Mouse (Mus musculus) neural tube, embryonic 11.5 days (tissue): ENCODE measurements around the gene Siglece. TPM values are rescaled to one million over a fixed set of nuclear protein-coding genes. Genes with fewer than 3 reads are reported as not detected.
"Not testable (repeated sequence)": the region's sequence is repeated elsewhere in the genome, so short reads cannot be mapped to it uniquely, and the experiment has no call there.

Source experiments
- ATAC-seq: fragments of 200-750 bp; cut with Nextera tagmentation; 2 replicates; pipeline ENCODE4 v1.8.0; 2017; ENCODE audit warnings: moderate number of reproducible peaks, mild to moderate bottlenecking, moderate TSS enrichment, moderate library complexity; ENCODE audit not compliant: insufficient read depth, low FRiP score, low TSS enrichment
- DNase-seq: peaks from one replicate; pipeline ENCODE4 v3.0.0-alpha.2; 2015; ENCODE audit warnings: low spot score
- H3K27ac ChIP-seq: fragments of 300-500 bp; sonication (generic); 2 replicates; pipeline ENCODE4 v1.5.1; 2014; ENCODE audit warnings: low read depth, mild to moderate bottlenecking, low read length
- H3K27me3 ChIP-seq: fragments of 300-500 bp; sonication (generic); 2 replicates; pipeline ENCODE4 v1.6.1; 2014; ENCODE audit warnings: mild to moderate bottlenecking, low read length, mixed read lengths; ENCODE audit not compliant: control insufficient read depth, insufficient read depth
- H3K36me3 ChIP-seq: fragments of 300-500 bp; sonication (generic); 2 replicates; pipeline ENCODE4 v1.6.1; 2014; ENCODE audit warnings: mild to moderate bottlenecking, low read length, moderate library complexity, mixed read lengths; ENCODE audit not compliant: control insufficient read depth, insufficient read depth
- H3K4me1 ChIP-seq: fragments of 300-500 bp; sonication (generic); 2 replicates; pipeline ENCODE4 v1.6.1; 2014; ENCODE audit warnings: low read length, mixed read lengths; ENCODE audit not compliant: control insufficient read depth, insufficient read depth
- H3K4me2 ChIP-seq: fragments of 300-500 bp; sonication (generic); 2 replicates; pipeline ENCODE4 v1.6.1; 2014; ENCODE audit warnings: low read depth, mild to moderate bottlenecking, moderate library complexity
- H3K4me3 ChIP-seq: fragments of 300-500 bp; sonication (generic); 2 replicates; pipeline ENCODE4 v1.5.1; 2014; ENCODE audit warnings: low read depth, low read length
- H3K9ac ChIP-seq: fragments of 300-500 bp; sonication (generic); 2 replicates; pipeline ENCODE4 v1.6.1; 2014; ENCODE audit warnings: mild to moderate bottlenecking, low read length
- H3K9me3 ChIP-seq: fragments of 300-500 bp; sonication (generic); 2 replicates; pipeline ENCODE4 v1.6.1; 2016; ENCODE audit warnings: low read length; ENCODE audit not compliant: control insufficient read depth
- WGBS: fragments of 180-500 bp; shearing (Covaris S2); extraction: QIAGEN DNeasy Blood & Tissue Kit; methylation state at CpG from one replicate; pipeline ENCODE4 v1.1.7; 2014; 5-methylcytosine and 5-hydroxymethylcytosine counted together
- polyA plus RNA-seq: library from polyadenylated mRNA; unstranded; fragments of >200 nt; fragmentation: Nextera tagmentation; extraction: Ambion mirVana; gene quantifications from 2 replicates; pipeline ENCODE4 v1.2.1, GENCODE M21; 2014

Gene Siglece
- polyA plus RNA-seq = 0.34 TPM in 1 of 2 replicates, not detected in the other

GRCm38 (mm10) chr7:43660002-43660401 lies at the start of gene Siglece:
Siglece (minus strand) TSS chr7:43660161.
- Histone ChIP-seq H3K9me3 (no peaks in the 10 kb centered on the region), H3K27me3 (no peaks in the 10 kb centered on the region), H3K4me1 (no peaks in the 10 kb centered on the region), H3K36me3 (no peaks in the 10 kb centered on the region), H3K9ac (no peak within 1 kb of the TSS), H3K27ac (no peak within 1 kb of the TSS), H3K4me2 (no peak within 1 kb of the TSS), H3K4me3 (no peak within 1 kb of the TSS)
- ATAC-seq (no peak), DNase-seq (no peak)
- 82% methylated on average over 1 of the region's 1 CpGs for WGBS

DNA sequence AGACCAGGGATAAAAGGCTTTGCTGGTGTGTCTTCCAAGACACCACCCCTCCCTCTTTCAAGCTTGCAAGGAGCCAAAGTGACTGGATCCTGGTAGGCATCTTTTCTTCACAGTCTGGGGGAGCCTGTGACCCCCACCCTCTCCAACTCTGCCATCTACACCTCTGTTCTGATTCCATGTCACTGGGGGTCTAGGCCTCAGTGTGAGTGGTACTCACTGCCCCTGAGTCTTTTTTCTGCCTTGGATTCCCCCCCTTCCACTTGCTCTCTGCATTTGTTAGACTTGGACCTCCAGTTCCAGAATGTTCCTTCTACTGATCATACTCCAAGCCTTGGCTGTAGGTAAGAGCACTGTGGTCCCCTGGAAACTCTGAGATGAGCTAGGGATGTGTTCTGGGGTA lies 30.2 kb upstream of the Siglece start, which contains the start of gene Klk14:
Gene Klk14 (plus strand): TSS at position 301 of the 400 bp plus-strand sequence.
- DNase-seq (no peak), ATAC-seq (no peak)
- no peak within 1 kb of the TSS for H3K4me2 ChIP-seq
- no peaks in the 10 kb centered on the region for H3K27me3 ChIP-seq
- no peak within 1 kb of the TSS for H3K27ac ChIP-seq
- no peaks in the 10 kb centered on the region for H3K36me3 ChIP-seq
- no peak within 1 kb of the TSS for H3K9ac ChIP-seq
- no peak within 1 kb of the TSS for H3K4me3 ChIP-seq
- no peaks in the 10 kb centered on the region for H3K4me1 ChIP-seq
- no peaks in the 10 kb centered on the region for H3K9me3 ChIP-seq

GRCm38 (mm10) chr7:43685088-43685487 lies 25.1 kb upstream of the Siglece start:
- DNase-seq (no peak), ATAC-seq (no peak)
- Histone ChIP-seq H3K9ac (no peak overlapping the region), H3K27ac (no peak overlapping the region), H3K4me3 (no peak overlapping the region), H3K27me3 (no peaks in the 10 kb centered on the region), H3K9me3 (no peaks in the 10 kb centered on the region), H3K36me3 (no peaks in the 10 kb centered on the region), H3K4me2 (no peak overlapping the region), H3K4me1 (no peaks in the 10 kb centered on the region)
- 82% methylated on average over 7 of the region's 7 CpGs for WGBS

DNA sequence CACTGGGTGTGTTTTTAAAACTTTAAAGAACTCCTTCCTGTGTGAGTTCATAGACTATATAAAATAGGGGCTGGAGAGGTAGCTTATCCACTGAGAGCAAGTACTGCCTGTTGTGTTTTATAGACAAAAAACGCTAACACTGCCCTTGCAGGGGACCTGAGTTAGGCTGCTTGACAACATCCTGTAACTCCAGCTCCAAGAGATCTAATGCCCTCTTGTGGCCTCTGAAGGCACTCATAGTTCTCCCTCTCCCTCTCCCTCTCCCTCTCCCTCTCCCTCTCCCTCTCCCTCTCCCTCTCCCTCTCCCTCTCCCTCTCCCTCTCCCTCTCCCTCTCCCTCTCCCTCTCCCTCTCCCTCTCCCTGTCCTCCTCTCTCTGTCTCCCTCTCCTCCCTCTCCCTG lies 22.6 kb upstream of the Siglece start:
- ATAC-seq, H3K27ac ChIP-seq, H3K36me3 ChIP-seq, H3K27me3 ChIP-seq, H3K9me3 ChIP-seq, H3K4me1 ChIP-seq, H3K4me3 ChIP-seq, H3K9ac ChIP-seq, DNase-seq, H3K4me2 ChIP-seq: not testable (repeated sequence)
- 6% methylated on average over 1 of the region's 1 CpGs for WGBS

DNA sequence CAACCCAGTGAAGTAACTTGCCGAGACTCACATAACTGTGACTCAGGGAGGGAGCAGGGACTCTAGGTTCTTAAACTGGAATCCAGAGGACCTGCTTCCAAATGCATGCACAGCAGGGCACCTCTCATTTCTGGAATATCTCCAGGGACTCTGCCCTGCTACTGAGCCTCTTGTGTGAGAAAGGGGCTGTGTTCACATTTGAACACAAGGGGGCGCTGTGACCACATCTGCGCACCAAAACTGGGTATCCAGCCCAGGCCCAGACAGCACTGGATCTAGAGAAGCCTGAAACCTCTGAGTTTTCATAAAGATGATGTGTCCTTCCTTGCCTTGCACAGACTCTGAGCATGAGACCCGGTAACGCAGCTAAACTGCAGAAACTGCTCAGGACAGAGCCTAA lies 21.0 kb upstream of the Siglece start:
- peaks cover 16% of the 10 kb centered on the region for H3K36me3 ChIP-seq
- H3K9me3 ChIP-seq = no peaks in the 10 kb centered on the region
- no peaks in the 10 kb centered on the region for H3K27me3 ChIP-seq
- no peak overlapping the region for H3K27ac ChIP-seq
- H3K4me3 ChIP-seq = no peak overlapping the region
- H3K4me1 ChIP-seq = no peaks in the 10 kb centered on the region
- 23% methylated on average over 5 of the region's 5 CpGs for WGBS
- ATAC-seq (no peak; the same call in 1 of the 2 replicates), DNase-seq (peak; percentile 70)
- H3K9ac ChIP-seq = no peak overlapping the region
- H3K4me2 ChIP-seq = no peak overlapping the region

GRCm38 (mm10) chr7:43678517-43678916 lies 18.6 kb upstream of the Siglece start:
- Histone ChIP-seq H3K9ac (no peak overlapping the region), H3K4me1 (no peaks in the 10 kb centered on the region), H3K9me3 (no peaks in the 10 kb centered on the region), H3K27ac (no peak overlapping the region), H3K4me2 (no peak overlapping the region), H3K36me3 (peaks cover 20% of the 10 kb centered on the region), H3K4me3 (no peak overlapping the region), H3K27me3 (no peaks in the 10 kb centered on the region)
- ATAC-seq (no peak), DNase-seq (peak; percentile 35)

- no peak overlapping the region for H3K4me2 ChIP-seq
- DNase-seq (no peak), ATAC-seq (no peak)
- no peak overlapping the region for H3K9ac ChIP-seq
- H3K4me3 ChIP-seq = no peak overlapping the region
- H3K27ac ChIP-seq = no peak overlapping the region
- 90% methylated on average over 32 of the region's 32 CpGs for WGBS
- no peaks in the 10 kb centered on the region for H3K27me3 ChIP-seq
- H3K9me3 ChIP-seq = no peaks in the 10 kb centered on the region
- H3K4me1 ChIP-seq = peaks cover 6% of the 10 kb centered on the region; the same call in 1 of the 2 replicates
- peaks cover 20% of the 10 kb centered on the region for H3K36me3 ChIP-seq
Observed at GRCm38 (mm10) chr7:43675091-43675490, 15.1 kb upstream of the Siglece start.

GRCm38 (mm10) chr7:43672581-43673260 lies 12.8 kb upstream of the Siglece start:
- ATAC-seq = no peak
- Histone ChIP-seq H3K9ac (peak overlapping the region; percentile 84), H3K9me3 (no peaks in the 10 kb centered on the region), H3K4me1 (peaks cover 6% of the 10 kb centered on the region; the same call in 1 of the 2 replicates), H3K27ac (no peak overlapping the region; the same call in 1 of the 2 replicates), H3K4me3 (peak overlapping the region; percentile 66), H3K36me3 (peaks cover 19% of the 10 kb centered on the region), H3K4me2 (peak overlapping the region; percentile 79), H3K27me3 (no peaks in the 10 kb centered on the region)
- DNase-seq = no peak
- WGBS = 19% methylated on average over 10 of the region's 10 CpGs
